Mouse (Mus musculus) embryonic facial prominence, embryonic 13.5 days (tissue): Measurements from ENCODE around the gene Fam196b. TPM values are rescaled to one million over a fixed set of nuclear protein-coding genes. Genes with fewer than 3 reads are reported as not detected.
A peak's percentile ranks its signal among the peaks of the same experiment; 100 is the strongest.

Source experiments
- ATAC-seq: fragments of 200-750 bp; cut with Nextera tagmentation; 2 replicates; pipeline ENCODE4 v1.8.0; 2017; ENCODE audit warnings: low read depth; ENCODE audit not compliant: insufficient number of reproducible peaks, insufficient read depth, low FRiP score, low TSS enrichment
- H3K27ac ChIP-seq: fragments of 300-500 bp; sonication (generic); 2 replicates; pipeline ENCODE4 v1.5.1; 2015; ENCODE audit warnings: moderate library complexity, mild to moderate bottlenecking, inconsistent platforms
- H3K27me3 ChIP-seq: fragments of 300-500 bp; sonication (generic); 2 replicates; pipeline ENCODE4 v1.6.1; 2015; ENCODE audit warnings: mild to moderate bottlenecking, inconsistent platforms
- H3K36me3 ChIP-seq: fragments of 300-500 bp; sonication (generic); 2 replicates; pipeline ENCODE4 v1.6.1; 2015; ENCODE audit warnings: mild to moderate bottlenecking, inconsistent platforms
- H3K4me1 ChIP-seq: fragments of 300-500 bp; sonication (generic); 2 replicates; pipeline ENCODE4 v1.6.1; 2015; ENCODE audit warnings: inconsistent platforms
- H3K4me2 ChIP-seq: fragments of 300-500 bp; sonication (generic); 2 replicates; pipeline ENCODE4 v1.6.1; 2015; ENCODE audit warnings: moderate library complexity, mild to moderate bottlenecking, inconsistent platforms
- H3K4me3 ChIP-seq: fragments of 300-500 bp; sonication (generic); 2 replicates; pipeline ENCODE4 v1.5.1; 2015; ENCODE audit warnings: mild to moderate bottlenecking, inconsistent platforms
- H3K9ac ChIP-seq: fragments of 300-500 bp; sonication (generic); 2 replicates; pipeline ENCODE4 v1.6.1; 2015; ENCODE audit warnings: mild to moderate bottlenecking, inconsistent platforms
- H3K9me3 ChIP-seq: fragments of 300-500 bp; sonication (generic); 2 replicates; pipeline ENCODE4 v1.6.1; 2016; ENCODE audit warnings: inconsistent platforms
- WGBS: fragments of 180-500 bp; shearing (Covaris S2); methylation state at CpG from one replicate; pipeline ENCODE4 v1.1.7; 2015; ENCODE audit warnings: mixed read lengths; 5-methylcytosine and 5-hydroxymethylcytosine counted together
- polyA plus RNA-seq: library from polyadenylated mRNA; unstranded; fragments of >200 nt; fragmentation: Nextera tagmentation; extraction: Ambion mirVana; gene quantifications from 2 replicates; pipeline ENCODE4 v1.2.1, GENCODE M21; 2015

Fam196b gene
- polyA plus RNA-seq, 1 experiment from 2014 or later, result 2.4 TPM

DNA sequence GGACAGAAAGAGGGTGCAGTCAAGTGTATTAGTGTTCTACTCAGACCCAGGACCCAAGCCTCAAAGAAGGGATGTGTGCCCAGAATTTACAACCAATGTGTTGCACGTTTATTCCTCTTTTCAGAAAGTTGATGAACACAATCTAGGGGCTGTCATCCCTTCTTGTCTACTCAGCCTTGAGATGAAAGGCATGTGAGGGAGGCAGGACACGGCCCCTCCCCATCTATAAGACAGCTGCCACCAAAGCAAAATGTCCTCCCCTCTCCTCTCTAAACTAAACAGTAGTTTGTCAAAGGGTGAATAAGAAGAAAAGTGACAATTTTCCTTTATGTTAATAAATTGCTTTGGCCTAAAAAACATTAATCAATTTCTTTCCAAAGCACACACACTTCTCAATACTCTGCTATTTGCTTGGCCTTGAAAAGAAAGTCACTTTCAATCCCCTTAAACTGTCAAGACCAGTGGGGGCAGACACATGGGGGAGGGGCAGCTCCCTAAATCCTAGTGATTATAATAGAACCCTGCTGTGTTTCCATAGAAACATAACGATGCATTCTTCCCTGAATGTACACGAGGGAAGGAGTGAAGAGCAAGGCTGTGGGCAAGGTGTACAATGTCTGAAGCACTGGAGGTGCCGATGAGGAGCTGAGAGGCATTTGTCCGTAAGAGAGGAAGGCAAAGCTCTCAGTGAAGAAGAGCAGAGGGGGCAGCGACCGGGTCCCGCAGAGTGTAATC, 101.4 kb downstream of the Fam196b start:
- WGBS, result 46% methylated on average over 9 of the region's 9 CpGs
- Histone ChIP-seq H3K4me1 (peaks cover 16% of the 10 kb centered on the region), H3K36me3 (no peaks in the 10 kb centered on the region), H3K9ac (no peak overlapping the region), H3K9me3 (no peaks in the 10 kb centered on the region), H3K27me3 (peaks cover 59% of the 10 kb centered on the region), H3K27ac (no peak overlapping the region), H3K4me3 (no peak overlapping the region), H3K4me2 (no peak overlapping the region)
- ATAC-seq, result no peak

DNA sequence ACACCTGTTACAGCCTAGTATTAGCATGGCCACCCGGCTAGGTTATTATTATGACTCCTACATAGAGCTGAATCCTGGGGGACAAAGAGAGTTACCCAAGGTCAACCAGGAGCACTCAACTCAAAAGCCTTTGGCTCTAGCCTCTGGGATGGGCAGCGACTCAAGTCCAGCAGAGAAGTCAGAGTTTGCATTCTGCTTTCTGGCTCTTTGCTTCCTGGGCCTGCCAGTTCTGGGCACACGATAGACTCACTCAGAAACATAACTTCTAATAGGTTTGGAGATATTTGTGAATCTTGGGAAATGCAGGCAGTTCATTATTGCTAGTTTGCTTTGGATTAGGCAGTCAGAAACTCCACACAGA, 102.0 kb downstream of the Fam196b start:
- Histone ChIP-seq H3K27ac (no peak overlapping the region), H3K4me1 (peaks cover 17% of the 10 kb centered on the region), H3K4me3 (no peak overlapping the region), H3K9ac (no peak overlapping the region), H3K4me2 (no peak overlapping the region), H3K27me3 (peaks cover 55% of the 10 kb centered on the region), H3K36me3 (no peaks in the 10 kb centered on the region), H3K9me3 (no peaks in the 10 kb centered on the region)
- ATAC-seq, result no peak
- WGBS, result 73% methylated on average over 3 of the region's 3 CpGs

DNA sequence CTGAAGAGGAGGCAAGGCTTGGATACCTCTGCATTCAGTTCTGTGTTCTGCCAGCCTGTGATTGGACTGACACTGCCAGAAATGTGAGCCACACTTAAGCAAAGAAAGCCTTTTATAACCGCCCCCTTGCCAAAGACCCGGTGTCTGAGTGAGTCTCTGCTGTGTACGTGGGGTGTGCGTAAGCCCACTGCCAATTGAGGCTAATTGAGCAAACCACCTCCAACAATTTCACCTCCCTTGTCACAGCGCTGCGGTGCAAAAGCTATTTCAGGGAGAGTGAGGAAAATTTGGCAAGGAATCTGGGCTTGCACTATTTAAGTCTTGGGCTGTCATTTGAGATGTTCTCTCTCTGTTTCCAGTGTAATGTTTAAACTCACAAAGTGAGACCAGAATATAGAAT, 106.4 kb downstream of the Fam196b start:
- Histone ChIP-seq H3K27me3 (peaks cover 60% of the 10 kb centered on the region), H3K4me1 (peaks cover 21% of the 10 kb centered on the region), H3K4me3 (no peak overlapping the region), H3K9ac (no peak overlapping the region), H3K4me2 (no peak overlapping the region), H3K9me3 (no peaks in the 10 kb centered on the region), H3K36me3 (no peaks in the 10 kb centered on the region), H3K27ac (no peak overlapping the region)
- peak; percentile 80 for ATAC-seq
- 25% methylated on average over 6 of the region's 6 CpGs for WGBS

DNA sequence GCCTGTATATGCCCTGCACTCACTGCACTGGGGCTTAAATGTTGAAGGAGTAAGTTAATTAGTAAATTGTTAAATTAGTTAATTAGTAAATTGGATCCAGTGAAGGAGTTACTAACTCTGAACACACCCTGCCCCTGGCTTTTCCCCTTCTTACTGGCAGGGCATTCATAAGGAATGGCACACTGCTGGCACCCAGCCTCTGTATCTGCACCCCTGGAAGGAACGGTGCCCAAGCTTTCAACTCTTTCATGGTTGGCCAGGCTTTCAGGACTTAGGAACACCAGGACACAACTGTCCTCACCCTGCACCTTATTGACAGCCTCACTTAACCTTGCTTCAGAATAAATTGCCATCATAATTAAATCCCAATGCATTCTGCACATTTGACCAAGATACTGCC, 109.9 kb downstream of the Fam196b start:
- WGBS, result 88% methylated on average over 1 of the region's 1 CpGs
- H3K9me3 ChIP-seq, result no peaks in the 10 kb centered on the region
- ATAC-seq, result no peak

GRCm38 (mm10) chr11:34427212-34427611, 112.6 kb downstream of the Fam196b start:
- H3K4me3 ChIP-seq, result no peak overlapping the region
- no peak overlapping the region for H3K9ac ChIP-seq
- no peaks in the 10 kb centered on the region for H3K9me3 ChIP-seq
- no peak overlapping the region for H3K4me2 ChIP-seq
- 86% methylated on average over 5 of the region's 5 CpGs for WGBS
- no peaks in the 10 kb centered on the region for H3K36me3 ChIP-seq
- ATAC-seq, result no peak
- no peak overlapping the region for H3K27ac ChIP-seq
- H3K4me1 ChIP-seq, result 0 out of 2 replicates have a peak, but pooled peaks cover 4% of the 10 kb centered on the region
- peaks cover 45% of the 10 kb centered on the region for H3K27me3 ChIP-seq

More for the DNA sequence above, 109.9 kb downstream of the Fam196b start:
- no peaks in the 10 kb centered on the region for H3K36me3 ChIP-seq
- H3K27me3 ChIP-seq, result peaks cover 40% of the 10 kb centered on the region
- H3K27ac ChIP-seq, result no peak overlapping the region
- no peak overlapping the region for H3K4me2 ChIP-seq
- peaks cover 21% of the 10 kb centered on the region for H3K4me1 ChIP-seq
- H3K4me3 ChIP-seq, result no peak overlapping the region
- H3K9ac ChIP-seq, result no peak overlapping the region

GRCm38 (mm10) chr11:34430940-34431339, 116.3 kb downstream of the Fam196b start:
- H3K4me1 ChIP-seq, result no peaks in the 10 kb centered on the region
- no peak overlapping the region for H3K9ac ChIP-seq
- peaks cover 20% of the 10 kb centered on the region for H3K27me3 ChIP-seq
- no peaks in the 10 kb centered on the region for H3K36me3 ChIP-seq
- no peak overlapping the region for H3K27ac ChIP-seq
- H3K4me3 ChIP-seq, result no peak overlapping the region
- H3K9me3 ChIP-seq, result no peaks in the 10 kb centered on the region
- 79% methylated on average over 4 of the region's 4 CpGs for WGBS
- ATAC-seq, result no peak
- H3K4me2 ChIP-seq, result no peak overlapping the region

DNA sequence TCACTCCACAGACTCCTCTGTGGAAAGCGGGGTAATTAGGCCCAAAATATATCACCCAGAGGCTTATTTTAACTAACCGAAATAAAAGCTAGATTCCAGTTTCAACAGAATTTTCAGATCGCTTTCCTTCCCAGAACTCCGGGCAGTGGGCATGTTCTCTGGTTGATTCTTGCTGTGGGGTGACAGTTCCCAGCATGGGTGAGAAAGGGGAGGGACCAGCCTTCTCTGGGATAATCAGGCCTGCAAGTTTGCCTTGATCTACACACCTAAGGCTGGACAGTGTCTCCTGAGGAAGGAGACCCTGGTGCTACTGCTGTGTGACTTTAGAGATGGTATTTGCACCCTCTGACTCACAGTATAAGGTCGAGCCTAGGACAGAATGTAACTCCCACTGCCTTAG, 116.7 kb downstream of the Fam196b start:
- H3K9ac ChIP-seq, result no peak overlapping the region
- H3K4me2 ChIP-seq, result no peak overlapping the region
- no peaks in the 10 kb centered on the region for H3K9me3 ChIP-seq
- no peak overlapping the region for H3K4me3 ChIP-seq
- ATAC-seq, result no peak
- H3K4me1 ChIP-seq, result no peaks in the 10 kb centered on the region
- peaks cover 16% of the 10 kb centered on the region for H3K27me3 ChIP-seq
- 70% methylated on average over 5 of the region's 5 CpGs for WGBS
- no peak overlapping the region for H3K27ac ChIP-seq
- H3K36me3 ChIP-seq, result no peaks in the 10 kb centered on the region

- Histone ChIP-seq H3K9me3 (no peaks in the 10 kb centered on the region), H3K27ac (no peak overlapping the region), H3K36me3 (no peaks in the 10 kb centered on the region), H3K27me3 (peaks cover 12% of the 10 kb centered on the region), H3K9ac (no peak overlapping the region), H3K4me1 (no peaks in the 10 kb centered on the region), H3K4me3 (no peak overlapping the region), H3K4me2 (no peak overlapping the region)
- no peak for ATAC-seq
- WGBS, result 86% methylated on average over 2 of the region's 2 CpGs
These were observed 117.4 kb downstream of the Fam196b start for GRCm38 (mm10) chr11:34431978-34432377.

- WGBS, result 63% methylated on average over 1 of the region's 1 CpGs
- no peak overlapping the region for H3K4me2 ChIP-seq
- no peak overlapping the region for H3K9ac ChIP-seq
- no peak for ATAC-seq
- no peaks in the 10 kb centered on the region for H3K4me1 ChIP-seq
- H3K4me3 ChIP-seq, result no peak overlapping the region
- H3K9me3 ChIP-seq, result no peaks in the 10 kb centered on the region
- no peaks in the 10 kb centered on the region for H3K27me3 ChIP-seq
- no peak overlapping the region for H3K27ac ChIP-seq
- H3K36me3 ChIP-seq, result no peaks in the 10 kb centered on the region
These were observed 122.8 kb downstream of the Fam196b start for GRCm38 (mm10) chr11:34437446-34437845.

GRCm38 (mm10) chr11:34438429-34438828, 123.8 kb downstream of the Fam196b start:
- Histone ChIP-seq H3K4me2 (no peak overlapping the region), H3K4me1 (no peaks in the 10 kb centered on the region), H3K9me3 (no peaks in the 10 kb centered on the region), H3K36me3 (no peaks in the 10 kb centered on the region), H3K27me3 (no peaks in the 10 kb centered on the region), H3K9ac (no peak overlapping the region), H3K4me3 (no peak overlapping the region), H3K27ac (no peak overlapping the region)
- ATAC-seq, result no peak
- WGBS, result 64% methylated on average over 2 of the region's 2 CpGs

DNA sequence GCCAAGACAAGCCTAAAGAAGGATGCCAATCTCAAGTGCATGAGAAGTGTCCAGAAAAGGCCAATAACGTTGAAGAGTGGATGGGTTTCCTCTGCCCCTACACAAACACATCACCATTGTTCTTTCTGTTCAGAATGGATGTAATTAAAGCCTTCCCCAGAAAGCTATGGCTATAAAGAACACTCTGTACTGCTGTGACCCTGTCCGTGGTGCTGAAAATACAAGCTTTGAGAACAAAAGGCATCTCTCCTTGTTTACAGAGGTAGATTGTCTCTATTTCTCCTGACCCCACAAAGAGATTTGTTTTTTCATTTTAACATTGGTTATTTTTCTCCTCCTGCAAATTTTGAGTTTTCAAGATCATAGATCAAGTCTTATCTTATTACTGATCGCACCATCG, 133.3 kb downstream of the Fam196b start:
- Histone ChIP-seq H3K27me3 (no peaks in the 10 kb centered on the region), H3K27ac (no peak overlapping the region), H3K4me3 (no peak overlapping the region), H3K36me3 (no peaks in the 10 kb centered on the region), H3K4me2 (no peak overlapping the region), H3K9ac (no peak overlapping the region), H3K9me3 (no peaks in the 10 kb centered on the region), H3K4me1 (no peaks in the 10 kb centered on the region)
- WGBS, result 41% methylated on average over 4 of the region's 4 CpGs
- ATAC-seq, result no peak

DNA sequence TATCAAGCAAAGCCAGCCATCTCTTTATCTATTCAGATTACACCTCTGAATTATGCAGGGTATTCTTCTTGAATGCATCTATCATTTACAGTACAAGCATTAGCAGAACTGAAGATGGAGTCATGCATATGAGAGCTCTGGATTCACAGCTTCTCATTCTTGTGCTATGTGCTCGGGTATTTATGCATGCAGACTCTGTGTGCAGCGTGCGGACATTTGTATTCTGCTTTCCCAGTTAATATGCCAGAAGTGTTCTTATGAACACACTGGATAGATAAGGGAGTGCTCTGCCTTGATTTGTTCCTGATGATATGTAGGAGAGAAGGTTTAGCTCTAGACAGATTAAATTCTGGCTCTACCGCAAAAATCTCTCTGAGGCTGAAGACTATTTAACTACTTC, 135.3 kb downstream of the Fam196b start:
- no peak overlapping the region for H3K4me3 ChIP-seq
- H3K9me3 ChIP-seq, result no peaks in the 10 kb centered on the region
- H3K27me3 ChIP-seq, result no peaks in the 10 kb centered on the region; the same call in 1 of the 2 replicates
- no peaks in the 10 kb centered on the region for H3K36me3 ChIP-seq
- ATAC-seq, result no peak
- H3K4me2 ChIP-seq, result no peak overlapping the region
- no peaks in the 10 kb centered on the region for H3K4me1 ChIP-seq
- no peak overlapping the region for H3K27ac ChIP-seq
- no peak overlapping the region for H3K9ac ChIP-seq
- WGBS, result 91% methylated on average over 4 of the region's 4 CpGs
